Mouse (Mus musculus): ENCODE results near the gene 2310033P09Rik.

2310033P09Rik gene

DNA sequence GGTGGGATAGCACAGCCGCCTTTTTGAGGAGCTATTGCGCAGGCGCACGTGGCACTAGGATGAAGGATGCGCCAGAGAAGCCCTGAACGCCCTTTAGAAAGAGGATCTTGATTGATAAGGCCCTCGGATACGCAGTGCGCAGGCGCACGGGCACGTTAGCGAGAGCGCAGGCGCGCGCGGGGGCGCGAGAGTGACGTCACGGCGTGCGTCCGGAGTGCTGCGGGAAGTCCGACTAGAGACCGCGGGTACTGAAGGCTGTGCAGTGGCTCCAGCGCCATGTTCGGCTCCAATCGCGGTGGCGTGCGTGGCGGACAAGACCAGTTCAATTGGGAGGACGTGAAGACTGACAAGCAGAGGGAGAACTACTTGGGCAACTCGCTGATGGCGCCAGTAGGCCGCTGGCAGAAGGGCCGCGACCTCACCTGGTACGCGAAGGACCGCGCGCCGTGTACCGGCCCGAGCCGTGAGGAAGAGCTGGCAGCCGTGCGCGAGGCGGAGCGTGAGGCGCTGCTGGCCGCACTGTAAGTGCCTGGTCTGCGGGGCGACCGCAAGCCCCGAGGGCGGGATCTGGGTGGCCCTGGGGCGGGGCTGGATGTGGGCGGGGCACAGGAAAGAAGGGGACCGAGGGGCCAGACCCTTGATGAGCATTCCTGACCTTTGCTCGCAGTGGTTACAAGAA, at the start of gene 2310033P09Rik:
2310033P09Rik (plus strand) TSS at position 169 of the 679 bp plus-strand sequence.
- peak; percentile 99 for DNase-seq (ENCODE audit: low read depth, low spot score)
- no peaks in the 10 kb centered on the region for H3K27me3 ChIP-seq (ENCODE audit: control insufficient read depth, insufficient read depth, low read length, poor library complexity, severe bottlenecking)
- peaks cover 12% of the 10 kb centered on the region for H3K36me3 ChIP-seq (ENCODE audit: control insufficient read depth, insufficient read depth, low read length, poor library complexity, severe bottlenecking)

DNA sequence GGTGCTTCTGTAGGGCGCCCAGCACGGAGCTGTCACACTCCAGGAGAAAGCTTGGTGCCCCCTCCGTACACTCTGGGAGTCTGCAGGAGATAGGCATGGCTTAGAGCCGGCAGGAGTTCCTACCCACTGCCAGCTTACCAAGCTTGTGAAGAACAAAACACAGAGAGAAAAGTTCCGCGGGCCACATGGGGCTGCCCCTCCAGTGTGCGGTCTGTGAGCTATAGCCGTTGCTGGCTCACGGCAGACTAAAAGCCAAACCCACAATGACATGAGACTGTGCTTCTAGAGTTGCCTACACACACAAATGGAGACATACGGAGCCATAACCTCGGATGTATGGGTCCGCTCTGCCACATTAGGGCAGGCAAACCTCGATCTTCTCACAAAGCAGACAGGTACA, 49.0 kb upstream of the 2310033P09Rik start:
- Histone ChIP-seq H3K36me3 (ENCODE audit: control insufficient read depth, insufficient read depth, low read length, poor library complexity, severe bottlenecking) (peaks cover 2% of the 10 kb centered on the region; the same call in 1 of the 2 replicates), H3K27me3 (ENCODE audit: control insufficient read depth, insufficient read depth, low read length, poor library complexity, severe bottlenecking) (no peaks in the 10 kb centered on the region)
- DNase-seq (ENCODE audit: low read depth, low spot score), result no peak

DNA sequence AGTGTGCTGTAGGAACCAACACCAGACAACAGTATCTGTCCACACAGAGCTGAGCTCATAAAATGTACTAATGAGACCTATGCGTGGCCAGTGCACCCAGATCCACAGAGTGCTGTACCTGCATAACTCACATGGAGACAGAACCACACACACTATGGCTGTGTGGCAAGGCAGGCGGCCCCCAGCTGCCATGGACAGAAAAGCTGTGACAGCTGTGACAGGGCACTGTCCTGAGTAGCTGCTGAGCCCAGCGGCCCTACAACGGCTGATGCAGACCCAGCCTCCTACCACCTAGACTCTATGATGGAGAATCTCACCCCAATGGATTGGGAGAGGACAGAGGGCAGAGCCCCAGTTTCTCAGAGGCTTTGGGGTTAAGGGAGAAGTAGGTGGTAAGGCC, 48.6 kb upstream of the 2310033P09Rik start:
- H3K36me3 ChIP-seq (ENCODE audit: control insufficient read depth, insufficient read depth, low read length, poor library complexity, severe bottlenecking), result peaks cover 2% of the 10 kb centered on the region; the same call in 1 of the 2 replicates
- no peaks in the 10 kb centered on the region for H3K27me3 ChIP-seq (ENCODE audit: control insufficient read depth, insufficient read depth, low read length, poor library complexity, severe bottlenecking)
- DNase-seq (ENCODE audit: low read depth, low spot score), result no peak

DNA sequence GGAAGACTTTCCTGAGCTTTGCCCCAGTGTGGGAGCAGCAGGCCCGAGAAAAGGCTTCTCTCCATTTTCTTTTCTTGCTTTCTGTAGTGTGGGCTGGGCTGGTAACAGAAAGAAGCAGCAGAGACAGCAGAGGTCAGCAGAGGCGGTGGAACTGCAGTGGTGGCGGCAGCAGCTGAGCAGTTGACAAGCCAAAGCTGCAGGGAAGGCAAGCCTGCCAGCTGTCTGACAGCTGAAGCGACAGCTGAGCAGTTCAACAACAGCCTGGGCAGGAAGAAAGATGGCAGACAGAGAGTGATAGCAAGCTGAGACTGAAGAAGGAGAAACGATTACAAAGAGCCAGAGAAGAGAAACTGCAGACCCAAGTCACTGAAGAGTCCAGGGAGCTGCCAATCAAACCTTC, 46.7 kb upstream of the 2310033P09Rik start:
- H3K36me3 ChIP-seq (ENCODE audit: control insufficient read depth, insufficient read depth, low read length, poor library complexity, severe bottlenecking), result peaks cover 2% of the 10 kb centered on the region; the same call in 1 of the 2 replicates
- DNase-seq (ENCODE audit: low read depth, low spot score), result no peak
- H3K27me3 ChIP-seq (ENCODE audit: control insufficient read depth, insufficient read depth, low read length, poor library complexity, severe bottlenecking), result no peaks in the 10 kb centered on the region

DNA sequence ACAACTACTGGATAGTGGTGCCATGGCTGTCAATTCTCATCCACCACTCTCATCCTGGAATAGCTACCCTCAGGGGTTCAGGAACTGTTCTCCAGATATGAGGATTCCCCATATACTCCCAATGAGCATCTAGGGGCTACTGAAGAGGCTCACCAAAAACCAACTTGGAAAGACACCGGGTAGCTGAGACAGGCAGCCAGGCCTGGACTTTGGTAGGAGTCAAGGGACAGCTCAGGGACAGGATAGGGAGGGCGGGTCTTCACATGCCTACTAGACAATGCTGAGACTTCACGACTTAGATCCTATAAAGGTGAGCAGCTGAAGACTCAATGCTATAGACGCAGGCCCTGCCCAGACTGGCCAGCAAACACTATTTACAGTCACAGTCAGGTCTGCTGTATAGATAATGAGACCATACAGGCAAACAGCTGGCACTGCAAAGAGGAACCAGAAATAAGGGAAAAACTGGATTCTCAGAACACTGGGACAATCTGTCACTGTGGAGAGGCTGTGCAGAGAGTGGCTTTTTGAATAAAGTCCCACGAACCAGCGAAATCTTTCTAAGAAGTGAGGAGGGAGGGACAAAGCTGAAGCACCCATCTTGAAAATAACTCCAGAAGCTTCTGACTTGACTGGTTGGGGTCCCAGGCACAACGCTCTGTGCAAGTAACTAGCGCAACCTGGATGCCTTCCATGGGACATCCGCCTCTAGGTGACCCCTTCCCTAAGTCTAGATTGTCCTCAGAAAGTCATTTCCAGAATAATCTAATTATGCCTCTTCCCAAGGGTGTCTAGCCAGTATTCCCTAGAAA, 45.5 kb upstream of the 2310033P09Rik start:
- Histone ChIP-seq H3K27me3 (ENCODE audit: control insufficient read depth, insufficient read depth, low read length, poor library complexity, severe bottlenecking) (no peaks in the 10 kb centered on the region), H3K36me3 (ENCODE audit: control insufficient read depth, insufficient read depth, low read length, poor library complexity, severe bottlenecking) (peaks cover 2% of the 10 kb centered on the region; the same call in 1 of the 2 replicates)
- no peak for DNase-seq (ENCODE audit: low read depth, low spot score)

DNA sequence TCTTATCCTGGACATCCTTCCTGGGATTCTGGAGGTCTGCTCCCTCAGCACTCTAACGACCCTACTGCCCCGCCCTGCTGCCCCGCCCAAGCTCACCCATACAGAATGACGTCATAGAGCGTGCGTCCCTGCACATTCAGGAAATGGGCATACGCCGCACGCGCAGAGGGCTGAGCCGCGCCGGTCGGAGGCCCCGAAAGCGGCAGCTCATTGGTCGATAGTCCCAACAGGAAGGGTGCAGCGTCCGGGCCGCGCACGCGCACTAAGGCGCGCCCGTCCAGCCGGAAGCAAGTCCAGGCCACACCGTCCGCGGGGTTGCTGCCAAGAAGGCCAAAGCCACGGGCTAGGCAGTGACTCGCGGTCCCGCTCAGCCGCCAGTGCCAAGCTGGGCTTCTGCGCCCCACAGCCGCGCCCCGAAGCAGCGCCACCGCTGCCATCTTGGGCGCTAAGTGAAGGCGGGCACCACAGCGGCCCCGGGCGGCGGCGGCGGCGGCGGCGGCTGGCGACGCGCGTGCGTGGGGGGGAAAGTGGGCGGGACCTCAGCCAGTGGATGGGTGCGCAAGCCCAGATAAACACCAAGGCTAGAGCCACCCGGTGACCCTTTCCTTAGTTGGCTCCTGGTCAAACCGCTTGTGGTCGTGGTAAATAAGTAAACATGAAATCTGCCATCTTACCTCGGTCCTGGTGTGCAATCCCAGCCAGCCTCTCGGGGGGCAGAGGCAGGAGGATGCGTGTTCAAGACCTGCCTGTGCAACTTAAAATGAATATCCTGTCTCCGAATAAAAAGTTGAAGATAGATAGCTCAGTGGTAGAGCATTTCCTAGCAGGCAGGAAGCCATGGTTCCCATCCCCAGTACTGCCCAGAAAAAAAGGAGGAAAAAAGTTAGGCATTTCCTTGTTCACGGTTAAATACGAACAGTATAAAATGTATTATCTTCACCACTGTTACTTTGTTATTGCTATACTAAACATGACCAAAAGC, 44.6 kb upstream of the 2310033P09Rik start, which contains the start of gene Iba57:
Iba57 (minus strand) TSS at position 485 of the 982 bp plus-strand sequence.
- H3K27me3 ChIP-seq (ENCODE audit: control insufficient read depth, insufficient read depth, low read length, poor library complexity, severe bottlenecking), result no peaks in the 10 kb centered on the region
- no peaks in the 10 kb centered on the region for H3K36me3 ChIP-seq (ENCODE audit: control insufficient read depth, insufficient read depth, low read length, poor library complexity, severe bottlenecking)
- peak; percentile 99 for DNase-seq (ENCODE audit: low read depth, low spot score)

DNA sequence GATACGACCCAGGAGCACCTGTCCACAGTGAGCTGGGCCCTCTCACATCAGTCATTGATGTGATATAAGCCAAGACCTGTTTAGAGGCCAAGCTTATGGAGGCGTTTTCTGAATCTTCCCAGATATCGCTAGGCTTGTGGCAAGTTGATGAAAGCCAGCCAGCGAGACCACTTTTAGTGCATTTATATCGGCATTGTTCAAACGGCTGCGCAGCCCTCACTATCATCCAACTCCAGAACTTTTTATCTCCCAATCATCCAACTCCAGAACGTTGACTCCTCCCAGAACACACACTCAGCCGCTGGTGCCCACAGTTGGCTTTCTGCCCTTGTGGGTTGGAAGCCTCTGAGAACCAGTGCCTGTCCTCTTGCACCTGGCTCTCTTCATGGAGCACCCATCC, 43.7 kb upstream of the 2310033P09Rik start:
- Histone ChIP-seq H3K36me3 (ENCODE audit: control insufficient read depth, insufficient read depth, low read length, poor library complexity, severe bottlenecking) (no peaks in the 10 kb centered on the region), H3K27me3 (ENCODE audit: control insufficient read depth, insufficient read depth, low read length, poor library complexity, severe bottlenecking) (no peaks in the 10 kb centered on the region)
- no peak for DNase-seq (ENCODE audit: low read depth, low spot score)

DNA sequence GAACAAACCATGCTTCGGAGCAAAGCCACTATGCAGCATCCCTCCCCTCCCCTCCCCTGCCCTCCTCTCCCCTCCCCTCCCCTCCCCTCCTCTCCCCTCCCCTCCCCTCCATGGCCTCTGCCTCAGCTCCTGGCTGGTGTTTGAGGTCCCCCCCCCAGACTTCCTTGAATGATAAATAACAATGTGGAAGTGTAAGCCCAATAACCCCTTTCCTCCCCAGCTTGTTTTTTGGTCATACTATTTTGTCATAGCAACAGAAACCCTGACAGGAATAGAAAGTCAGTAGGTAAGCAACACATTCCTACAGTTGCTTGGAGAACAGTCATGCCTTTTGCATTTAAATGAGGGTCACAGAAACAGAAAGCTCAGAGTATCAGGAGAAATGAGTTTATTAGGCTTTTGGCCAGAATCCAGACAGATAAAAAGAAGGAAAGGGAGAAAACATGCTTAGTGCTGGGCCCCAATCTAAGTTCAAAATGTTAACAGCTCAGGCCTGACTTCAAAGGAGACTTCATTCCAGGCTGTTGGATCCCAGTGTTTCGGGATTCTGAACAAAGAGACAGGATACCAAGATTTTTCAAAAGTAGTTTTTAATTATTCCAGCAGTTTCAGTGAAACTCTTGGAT, 42.4 kb upstream of the 2310033P09Rik start:
- Histone ChIP-seq H3K27me3 (ENCODE audit: control insufficient read depth, insufficient read depth, low read length, poor library complexity, severe bottlenecking) (no peaks in the 10 kb centered on the region), H3K36me3 (ENCODE audit: control insufficient read depth, insufficient read depth, low read length, poor library complexity, severe bottlenecking) (no peaks in the 10 kb centered on the region)
- no peak for DNase-seq (ENCODE audit: low read depth, low spot score)

DNA sequence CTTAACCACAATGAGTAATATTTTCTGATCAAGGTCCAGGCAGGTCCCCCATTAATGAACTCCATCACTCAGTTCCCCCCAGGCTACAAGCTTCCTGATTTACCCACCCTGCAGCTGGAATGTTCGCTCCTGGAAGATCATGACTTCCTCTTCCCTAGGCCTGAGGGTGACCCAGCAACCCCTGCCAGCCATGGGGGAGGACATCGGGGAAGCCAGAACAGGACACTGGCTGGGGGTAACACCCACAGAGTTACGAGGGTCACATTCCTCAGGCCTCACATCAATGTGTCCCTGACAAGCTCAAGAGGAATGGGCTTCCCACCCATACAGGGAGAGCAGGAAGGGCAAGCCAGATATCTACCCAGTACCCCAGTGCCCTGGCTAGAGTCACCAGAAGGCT, 38.3 kb upstream of the 2310033P09Rik start:
- H3K27me3 ChIP-seq (ENCODE audit: control insufficient read depth, insufficient read depth, low read length, poor library complexity, severe bottlenecking), result no peaks in the 10 kb centered on the region
- no peak for DNase-seq (ENCODE audit: low read depth, low spot score)

DNA sequence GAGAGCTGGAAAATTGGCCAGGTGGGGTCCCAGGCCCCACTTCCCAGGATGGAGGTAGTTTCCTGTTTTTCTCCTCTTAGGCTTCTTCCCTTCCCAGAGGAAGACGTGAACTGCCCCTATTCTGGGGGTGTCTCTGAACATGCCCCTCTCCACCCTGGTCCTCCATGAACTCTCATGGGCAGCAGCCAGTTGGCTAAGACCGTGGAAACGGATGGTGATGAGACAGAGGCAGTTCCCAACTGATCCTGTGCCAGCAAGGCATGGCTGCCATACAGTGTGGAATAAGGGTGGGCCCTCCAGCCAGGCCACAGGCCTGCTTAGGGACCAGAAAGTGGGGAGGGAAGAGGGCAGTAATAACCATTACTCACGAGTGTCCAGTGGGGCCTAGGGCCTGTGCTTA, 37.6 kb upstream of the 2310033P09Rik start:
- Histone ChIP-seq H3K36me3 (ENCODE audit: control insufficient read depth, insufficient read depth, low read length, poor library complexity, severe bottlenecking) (no peaks in the 10 kb centered on the region), H3K27me3 (ENCODE audit: control insufficient read depth, insufficient read depth, low read length, poor library complexity, severe bottlenecking) (no peaks in the 10 kb centered on the region)
- no peak for DNase-seq (ENCODE audit: low read depth, low spot score)

More for the DNA sequence above, 38.3 kb upstream of the 2310033P09Rik start:
- H3K36me3 ChIP-seq (ENCODE audit: control insufficient read depth, insufficient read depth, low read length, poor library complexity, severe bottlenecking), result no peaks in the 10 kb centered on the region

DNA sequence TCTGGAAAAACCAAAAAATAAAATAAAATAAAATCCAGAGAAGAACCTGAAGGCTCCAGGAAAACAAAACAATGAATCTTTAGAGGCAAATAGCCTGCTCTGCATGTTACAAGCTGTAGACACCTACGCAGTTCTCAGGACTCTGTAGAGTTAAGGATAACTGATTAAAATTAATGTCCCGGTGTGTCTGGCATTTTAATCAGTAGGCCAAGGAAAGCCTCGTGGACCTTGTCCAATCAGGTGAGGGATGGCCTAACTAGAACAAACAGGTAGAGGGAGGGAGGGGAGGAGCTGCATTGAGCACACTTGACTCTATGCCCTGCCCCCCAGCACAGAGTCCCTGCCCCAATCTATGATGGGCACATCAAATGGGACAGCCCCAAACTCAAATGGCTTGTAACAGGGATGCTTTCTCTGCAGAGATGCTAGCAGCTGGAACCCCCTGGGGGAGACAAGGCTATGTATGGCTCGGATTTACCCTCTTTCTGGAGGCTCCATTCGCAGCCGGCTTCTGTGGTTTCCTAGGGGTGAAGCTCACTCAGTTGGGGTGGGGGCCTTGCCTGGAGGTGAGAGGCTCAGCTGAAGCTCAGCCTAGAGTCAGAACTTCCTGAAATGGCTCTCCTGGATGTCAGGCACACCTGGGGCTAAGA, 33.8 kb upstream of the 2310033P09Rik start:
- Histone ChIP-seq H3K27me3 (ENCODE audit: control insufficient read depth, insufficient read depth, low read length, poor library complexity, severe bottlenecking) (no peaks in the 10 kb centered on the region), H3K36me3 (ENCODE audit: control insufficient read depth, insufficient read depth, low read length, poor library complexity, severe bottlenecking) (no peaks in the 10 kb centered on the region)
- DNase-seq (ENCODE audit: low read depth, low spot score), result no peak

DNA sequence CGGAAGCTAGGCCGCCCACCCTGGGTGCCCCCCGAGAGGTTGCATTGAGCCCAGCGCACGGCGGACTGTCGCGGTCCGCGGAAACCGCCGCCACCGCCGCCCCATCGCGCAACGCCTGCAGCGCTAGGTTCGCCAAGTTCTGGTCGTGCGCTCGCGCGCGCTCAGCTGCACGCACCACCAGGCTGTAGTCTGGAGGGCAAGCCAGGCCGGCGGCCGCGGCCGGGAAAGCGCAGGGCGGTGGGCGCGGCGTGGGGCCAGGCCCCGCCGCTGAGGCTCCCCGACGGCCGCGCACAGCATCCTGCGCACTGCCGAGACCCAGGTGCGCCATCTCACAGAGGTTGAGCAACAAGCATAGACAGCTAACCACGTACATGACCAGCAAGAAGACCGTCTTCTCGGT, 31.6 kb upstream of the 2310033P09Rik start:
- DNase-seq (ENCODE audit: low read depth, low spot score), result no peak
- Histone ChIP-seq H3K36me3 (ENCODE audit: control insufficient read depth, insufficient read depth, low read length, poor library complexity, severe bottlenecking) (no peaks in the 10 kb centered on the region), H3K27me3 (ENCODE audit: control insufficient read depth, insufficient read depth, low read length, poor library complexity, severe bottlenecking) (no peaks in the 10 kb centered on the region)

DNA sequence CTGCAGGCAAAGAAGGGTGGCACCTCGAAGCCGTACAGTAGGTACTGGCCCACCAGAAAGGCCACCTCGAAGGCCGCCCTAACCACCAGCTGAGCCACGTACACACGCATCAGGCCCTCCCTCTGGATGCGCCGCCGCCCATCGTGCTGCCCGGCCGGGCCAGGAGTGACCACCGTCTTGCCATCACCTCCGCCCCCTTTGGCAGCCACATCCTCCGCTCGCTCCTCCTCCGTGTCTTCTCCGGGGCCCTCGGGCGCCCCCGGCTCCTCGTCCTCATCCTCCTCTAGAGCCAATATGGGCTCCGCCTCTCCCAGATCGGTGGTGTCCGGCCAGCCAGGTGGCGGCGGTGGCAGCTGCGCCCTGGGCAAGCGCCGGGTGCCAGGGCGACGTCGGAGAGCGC, 31.2 kb upstream of the 2310033P09Rik start:
- no peaks in the 10 kb centered on the region for H3K36me3 ChIP-seq (ENCODE audit: control insufficient read depth, insufficient read depth, low read length, poor library complexity, severe bottlenecking)
- no peaks in the 10 kb centered on the region for H3K27me3 ChIP-seq (ENCODE audit: control insufficient read depth, insufficient read depth, low read length, poor library complexity, severe bottlenecking)
- DNase-seq (ENCODE audit: low read depth, low spot score), result no peak
